Mouse (Mus musculus) kidney, adult 2 months (tissue): ENCODE results near the gene Hist1h2bf. TPM values are rescaled to one million over a fixed set of nuclear protein-coding genes. Genes with fewer than 3 reads are reported as not detected.
"Not testable (repeated sequence)": the region's sequence is repeated elsewhere in the genome, so short reads cannot be mapped to it uniquely, and the experiment has no call there.

Experiments used
- DNase-seq: peaks from one replicate; pipeline ENCODE4 v3.0.0; 2021
- H3K27ac ChIP-seq: fragments of 200-500 bp; 2 replicates; pipeline ENCODE4 v1.5.1; 2012; ENCODE audit warnings: low read depth, low read length, control low read depth, inconsistent platforms; ENCODE audit not compliant: insufficient read depth
- H3K27me3 ChIP-seq: fragments of 200-500 bp; replicated peaks from 2 replicates; pipeline ENCODE4 v1.6.1; 2012; ENCODE audit warnings: mild to moderate bottlenecking, moderate library complexity, low read length, inconsistent platforms; ENCODE audit not compliant: control insufficient read depth, insufficient read depth
- H3K36me3 ChIP-seq: fragments of 200-500 bp; 2 replicates; pipeline ENCODE4 v1.6.1; 2012; ENCODE audit warnings: mild to moderate bottlenecking, moderate library complexity, low read length, inconsistent platforms; ENCODE audit not compliant: control insufficient read depth, insufficient read depth
- H3K4me1 ChIP-seq: fragments of 200-500 bp; 2 replicates; pipeline ENCODE4 v1.6.1; 2011; ENCODE audit warnings: low read length; ENCODE audit not compliant: control insufficient read depth, insufficient read depth
- H3K4me3 ChIP-seq: fragments of 200-500 bp; 2 replicates; pipeline ENCODE4 v1.5.1; 2011; ENCODE audit warnings: mild to moderate bottlenecking, low read depth, low read length, control low read depth; ENCODE audit not compliant: insufficient read depth
- CTCF ChIP-seq: fragments of 200-500 bp; conservative IDR thresholded peaks from 2 replicates; pipeline ENCODE4 v1.5.1; 2011; ENCODE audit warnings: low read depth, mild to moderate bottlenecking, control low read depth, low read length, moderate library complexity, mixed read lengths; ENCODE audit not compliant: insufficient read depth, insufficient read length
- POLR2A ChIP-seq: fragments of 200-500 bp; IDR thresholded peaks from one replicate; pipeline ENCODE4 v1.6.1; 2011; ENCODE audit warnings: low read depth, low read length, control low read depth
- WGBS: fragments of 180-500 bp; shearing (Covaris S2); methylation state at CpG from one replicate; pipeline ENCODE4 v1.1.7; 2018; 5-methylcytosine and 5-hydroxymethylcytosine counted together
- polyA plus RNA-seq: library from polyadenylated mRNA; depleted of rRNA; stranded (reverse); fragments of >200 nt; gene quantifications from 2 replicates; pipeline ENCODE4 v1.2.3, GENCODE M21; 2012

Gene Hist1h2bf
- polyA plus RNA-seq, 1 experiment = 0.30 TPM

GRCm38 (mm10) chr13:23586099-23586939 lies 12.3 kb upstream of the Hist1h2bf start:
- peaks cover 13% of the 10 kb centered on the region; the same call in 1 of the 2 replicates for H3K4me1 ChIP-seq
- 2% methylated on average over 22 of the region's 22 CpGs for WGBS
- no peaks in the 10 kb centered on the region for H3K36me3 ChIP-seq
- peak overlapping the region; percentile 45 for H3K4me3 ChIP-seq
- no peaks in the 10 kb centered on the region for H3K27me3 ChIP-seq
- H3K27ac ChIP-seq = peak overlapping the region; percentile 55
- TF ChIP-seq CTCF = no peak
- no peak for TF ChIP-seq POLR2A
- no peak for DNase-seq

- peaks cover 13% of the 10 kb centered on the region; the same call in 1 of the 2 replicates for H3K4me1 ChIP-seq
- H3K4me3 ChIP-seq = peak overlapping the region; percentile 78
- not testable (repeated sequence) for H3K36me3 ChIP-seq, H3K27me3 ChIP-seq
- DNase-seq = peak; percentile 90
- WGBS = under 1% methylated on average over 22 of the region's 36 CpGs
- peak; percentile 59 for TF ChIP-seq POLR2A
- H3K27ac ChIP-seq = peak overlapping the region; percentile 65
Observed at GRCm38 (mm10) chr13:23585442-23586098, 11.6 kb upstream of the Hist1h2bf start.

- WGBS = under 1% methylated on average over 21 of the region's 21 CpGs
- TF ChIP-seq POLR2A (no peak), CTCF (no peak)
- DNase-seq = peak; percentile 79
Observed at GRCm38 (mm10) chr13:23585029-23585441, 11.0 kb upstream of the Hist1h2bf start.

GRCm38 (mm10) chr13:23584331-23584730 lies 10.3 kb upstream of the Hist1h2bf start:
- no peaks in the 10 kb centered on the region for H3K27me3 ChIP-seq
- peak; percentile 7 for DNase-seq
- H3K27ac ChIP-seq = peak overlapping the region; percentile 55
- peaks cover 13% of the 10 kb centered on the region; the same call in 1 of the 2 replicates for H3K4me1 ChIP-seq
- TF ChIP-seq POLR2A = no peak
- no peak for TF ChIP-seq CTCF
- H3K4me3 ChIP-seq = 0 out of 2 replicates have a peak overlapping the region, but pooled peaks have one; percentile 3
- no peaks in the 10 kb centered on the region for H3K36me3 ChIP-seq

More at GRCm38 (mm10) chr13:23585029-23585441, 11.0 kb upstream of the Hist1h2bf start:
- Histone ChIP-seq H3K4me3 (peak overlapping the region; percentile 69), H3K36me3 (no peaks in the 10 kb centered on the region), H3K27ac (peak overlapping the region; percentile 65), H3K4me1 (peaks cover 13% of the 10 kb centered on the region; the same call in 1 of the 2 replicates), H3K27me3 (no peaks in the 10 kb centered on the region)

GRCm38 (mm10) chr13:23583387-23584068 lies 9.5 kb upstream of the Hist1h2bf start:
- Histone ChIP-seq H3K27me3 (no peaks in the 10 kb centered on the region), H3K4me1 (peaks cover 13% of the 10 kb centered on the region; the same call in 1 of the 2 replicates), H3K36me3 (no peaks in the 10 kb centered on the region), H3K27ac (no peak overlapping the region), H3K4me3 (no peak overlapping the region)
- no peak for DNase-seq
- TF ChIP-seq CTCF (no peak), POLR2A (no peak)

GRCm38 (mm10) chr13:23582219-23583056 lies 8.4 kb upstream of the Hist1h2bf start:
- Histone ChIP-seq H3K27me3 (no peaks in the 10 kb centered on the region), H3K27ac (no peak overlapping the region), H3K4me3 (no peak overlapping the region), H3K36me3 (no peaks in the 10 kb centered on the region), H3K4me1 (peaks cover 13% of the 10 kb centered on the region; the same call in 1 of the 2 replicates)
- DNase-seq = no peak
- WGBS = 43% methylated on average over 6 of the region's 6 CpGs
- TF ChIP-seq CTCF (no peak), POLR2A (no peak)
